Mouse (Mus musculus): Measurements from ENCODE around the gene Actl10. TPM values are rescaled to one million over a fixed set of nuclear protein-coding genes. Genes with fewer than 3 reads are reported as not detected.

Gene Actl10
- total RNA-seq (2017), result not detected in 3 replicates

DNA sequence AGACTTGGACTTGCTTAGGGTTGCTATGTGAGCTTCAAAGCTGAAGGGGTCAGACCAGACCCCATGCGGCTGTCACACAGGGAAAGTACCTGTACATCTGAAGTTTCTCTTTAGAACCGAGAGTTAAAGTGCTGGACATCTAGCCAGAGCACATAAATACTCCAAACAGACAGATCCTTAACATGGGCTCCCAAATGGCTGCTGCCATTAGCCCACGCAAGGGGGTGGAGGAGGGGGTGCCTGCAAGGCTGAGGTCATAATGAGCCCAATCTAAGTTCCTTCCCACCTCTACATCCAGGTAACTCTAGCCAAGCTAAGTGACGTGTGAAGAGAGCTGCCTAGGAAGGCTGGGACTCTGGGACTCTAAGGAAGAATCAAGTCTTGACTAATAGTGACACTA is at the start of gene Actl10:
TSS of gene Actl10 (plus strand) at position 301 of the 400 bp plus-strand sequence.
- no peak for ATAC-seq (replicated peaks; ENCODE audit: insufficient number of reproducible peaks, low FRiP score, low TSS enrichment, poor library complexity, severe bottlenecking)

DNA sequence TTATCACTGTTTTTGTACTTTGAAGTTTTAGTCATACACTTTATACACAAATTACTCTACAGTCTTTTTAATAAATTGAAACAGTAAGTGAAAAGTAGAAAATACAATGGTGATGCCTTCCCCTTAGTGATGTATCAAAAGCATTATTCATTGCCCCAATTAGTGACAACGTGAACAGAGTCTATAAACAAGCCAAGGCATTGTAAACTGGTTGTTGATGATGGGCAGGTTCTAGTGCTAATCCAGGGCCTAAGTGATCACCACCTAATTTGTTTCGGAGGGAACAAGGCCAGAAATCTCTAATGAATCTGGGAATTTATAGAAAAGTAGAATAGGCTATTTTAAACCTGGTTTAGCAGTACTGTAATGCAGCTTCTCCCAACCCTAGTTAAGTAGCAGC is 44.5 kb upstream of the Actl10 start:
- no peak for ATAC-seq (replicated peaks; ENCODE audit: insufficient number of reproducible peaks, low FRiP score, low TSS enrichment, poor library complexity, severe bottlenecking)

- no peak for ATAC-seq (replicated peaks; ENCODE audit: insufficient number of reproducible peaks, low FRiP score, low TSS enrichment, poor library complexity, severe bottlenecking)
Measured at GRCm38 (mm10) chr2:154507566-154508283, 43.9 kb upstream of the Actl10 start.

- ATAC-seq (replicated peaks; ENCODE audit: insufficient number of reproducible peaks, low FRiP score, low TSS enrichment, poor library complexity, severe bottlenecking), result no peak
Measured at GRCm38 (mm10) chr2:154508450-154508849, 43.1 kb upstream of the Actl10 start.

DNA sequence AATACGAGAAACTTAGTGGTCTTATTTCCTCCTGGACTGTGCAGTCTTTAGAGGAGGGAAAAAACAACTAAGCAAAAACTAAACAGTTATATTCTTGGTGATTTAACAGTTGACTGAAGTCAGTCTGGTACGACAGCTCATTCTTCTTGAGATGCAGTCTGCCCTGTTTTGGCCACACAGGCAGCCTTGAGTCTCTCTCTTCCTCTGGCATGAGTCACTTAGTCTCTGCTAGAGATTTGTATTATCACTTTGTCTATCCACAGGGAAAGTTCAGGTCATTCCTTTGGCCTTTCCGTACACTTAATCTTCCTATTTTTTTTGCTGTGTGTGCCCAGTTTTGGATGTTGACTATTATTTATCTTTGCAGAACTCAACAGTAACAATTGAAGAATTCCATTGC is 41.4 kb upstream of the Actl10 start:
- no peak for ATAC-seq (replicated peaks; ENCODE audit: insufficient number of reproducible peaks, low FRiP score, low TSS enrichment, poor library complexity, severe bottlenecking)

- ATAC-seq (replicated peaks; ENCODE audit: insufficient number of reproducible peaks, low FRiP score, low TSS enrichment, poor library complexity, severe bottlenecking), result no peak
Measured at GRCm38 (mm10) chr2:154516944-154517343, 34.6 kb upstream of the Actl10 start.

DNA sequence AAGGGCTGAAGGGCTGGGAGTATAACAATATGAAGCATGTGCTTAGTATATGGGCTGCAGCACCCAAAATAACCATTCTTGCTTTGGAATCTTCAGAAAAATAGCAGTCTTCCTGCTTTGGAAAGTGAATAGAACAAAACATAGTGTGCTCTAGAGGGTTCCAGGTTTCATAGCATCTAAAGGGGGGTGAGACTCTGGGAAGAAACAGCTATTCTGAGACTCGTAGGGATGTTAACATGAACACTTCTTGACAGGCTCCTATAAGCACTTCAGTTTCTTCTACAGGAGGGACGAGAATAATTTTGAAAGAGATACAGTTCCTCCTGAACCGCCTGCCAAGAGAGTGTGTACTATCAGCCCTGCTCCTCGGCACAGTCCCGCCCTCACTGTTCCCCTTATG is 34.2 kb upstream of the Actl10 start:
- ATAC-seq (replicated peaks; ENCODE audit: insufficient number of reproducible peaks, low FRiP score, low TSS enrichment, poor library complexity, severe bottlenecking), result no peak

DNA sequence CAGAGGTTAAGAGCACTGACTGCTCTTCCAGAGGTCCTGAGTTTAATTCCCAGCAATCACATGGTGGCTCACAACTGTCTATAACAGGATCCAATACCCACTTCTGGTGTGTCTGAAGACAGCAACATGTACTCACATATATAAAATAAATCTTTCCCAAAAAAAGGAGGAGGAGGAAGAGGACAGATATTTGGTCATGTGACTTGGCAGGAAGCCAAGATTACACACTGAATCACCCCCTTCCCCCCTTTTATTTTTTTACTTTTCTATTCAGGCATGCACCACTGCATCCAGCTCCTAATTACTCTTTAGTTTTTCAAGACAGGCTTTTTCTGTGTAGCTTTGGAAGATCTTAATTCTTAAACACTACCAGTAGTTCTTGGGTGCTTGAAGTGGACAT is 30.1 kb upstream of the Actl10 start:
- ATAC-seq (replicated peaks; ENCODE audit: insufficient number of reproducible peaks, low FRiP score, low TSS enrichment, poor library complexity, severe bottlenecking), result no peak

DNA sequence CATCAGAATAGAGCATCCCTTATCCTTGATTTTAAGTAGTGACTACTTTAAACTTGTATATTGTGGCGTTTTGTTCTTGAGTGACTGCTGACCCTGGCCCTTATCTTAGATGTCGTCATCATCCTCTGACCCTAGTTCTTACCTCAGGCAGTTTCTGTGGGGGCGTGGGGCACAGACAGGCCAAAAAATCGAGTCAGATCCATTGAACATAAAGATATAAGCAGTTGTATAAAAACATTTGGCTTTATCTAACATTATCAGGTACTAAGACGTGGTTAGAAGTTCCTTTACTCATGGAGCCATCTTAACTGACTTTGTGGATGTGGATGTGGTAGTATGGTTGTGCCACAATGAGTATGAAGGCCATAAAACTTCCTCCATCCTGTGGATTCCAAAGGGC is 29.2 kb upstream of the Actl10 start:
- ATAC-seq (replicated peaks; ENCODE audit: insufficient number of reproducible peaks, low FRiP score, low TSS enrichment, poor library complexity, severe bottlenecking), result no peak

DNA sequence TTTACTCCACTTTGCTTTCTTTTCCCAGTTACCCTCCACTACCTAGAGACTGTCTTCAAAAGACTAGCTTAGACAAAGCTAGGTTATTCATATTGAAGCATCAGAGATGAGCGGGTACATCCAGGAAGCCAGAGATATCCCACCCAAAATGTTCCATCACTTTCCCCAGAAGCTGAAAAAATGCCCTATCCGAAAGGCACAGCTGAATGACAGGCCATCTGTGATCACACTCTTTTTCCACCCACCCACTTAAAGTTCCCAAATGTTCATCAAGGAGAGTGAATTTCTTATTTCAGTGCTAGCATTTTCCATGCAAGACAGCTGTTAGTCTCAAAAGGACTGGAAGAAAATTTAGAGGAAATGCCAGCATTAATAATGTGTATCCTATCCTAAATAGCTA is 26.3 kb upstream of the Actl10 start:
- no peak for ATAC-seq (replicated peaks; ENCODE audit: insufficient number of reproducible peaks, low FRiP score, low TSS enrichment, poor library complexity, severe bottlenecking)

- no peak for ATAC-seq (replicated peaks; ENCODE audit: insufficient number of reproducible peaks, low FRiP score, low TSS enrichment, poor library complexity, severe bottlenecking)
Measured at GRCm38 (mm10) chr2:154526531-154526930, 25.0 kb upstream of the Actl10 start.

- no peak for ATAC-seq (replicated peaks; ENCODE audit: insufficient number of reproducible peaks, low FRiP score, low TSS enrichment, poor library complexity, severe bottlenecking)
Measured at GRCm38 (mm10) chr2:154532888-154533287, 18.7 kb upstream of the Actl10 start.

- ATAC-seq (replicated peaks; ENCODE audit: insufficient number of reproducible peaks, low FRiP score, low TSS enrichment, poor library complexity, severe bottlenecking), result no peak
Measured at GRCm38 (mm10) chr2:154534704-154535270, 16.8 kb upstream of the Actl10 start.

DNA sequence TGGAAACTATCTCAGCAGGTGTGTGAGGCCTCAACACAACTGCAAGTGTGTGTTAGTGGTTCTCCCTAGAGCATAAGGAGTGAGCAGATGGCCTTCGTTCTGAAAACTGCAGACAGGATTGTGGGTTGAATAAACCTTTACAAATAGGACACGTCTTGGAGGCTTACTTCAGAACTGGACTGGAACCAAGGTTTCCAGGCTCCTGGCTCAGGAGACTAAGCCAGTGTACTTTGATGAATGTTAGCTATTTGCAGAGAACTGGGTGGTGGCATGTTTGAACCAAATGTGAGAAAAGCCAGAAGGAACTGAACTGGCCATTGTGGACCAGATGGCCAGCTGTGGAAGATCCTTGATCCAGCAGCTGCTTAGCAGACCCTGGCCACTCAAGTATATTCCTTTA is 13.3 kb upstream of the Actl10 start:
- ATAC-seq (replicated peaks; ENCODE audit: insufficient number of reproducible peaks, low FRiP score, low TSS enrichment, poor library complexity, severe bottlenecking), result no peak

- no peak for ATAC-seq (replicated peaks; ENCODE audit: insufficient number of reproducible peaks, low FRiP score, low TSS enrichment, poor library complexity, severe bottlenecking)
Measured at GRCm38 (mm10) chr2:154538710-154539109, 12.9 kb upstream of the Actl10 start.

DNA sequence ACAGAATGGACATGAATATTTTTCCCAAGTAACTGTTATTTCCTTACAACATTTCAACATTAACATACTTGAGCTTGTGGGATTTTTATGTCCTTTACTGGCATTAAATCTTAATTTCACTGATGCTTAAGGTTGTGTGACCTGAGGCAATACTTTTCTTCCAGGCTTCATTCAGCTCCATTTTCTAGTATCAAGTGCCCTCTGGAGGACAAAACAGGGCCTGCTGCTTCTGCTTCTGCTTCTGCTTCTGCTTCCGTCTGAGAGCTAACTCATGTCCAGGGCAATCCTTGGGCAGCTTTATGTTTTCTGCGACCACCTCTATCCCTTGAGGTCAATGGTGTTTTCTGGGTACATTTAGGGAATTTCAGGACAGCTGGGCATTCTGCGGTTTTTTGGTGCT is 11.9 kb upstream of the Actl10 start:
- ATAC-seq (replicated peaks; ENCODE audit: insufficient number of reproducible peaks, low FRiP score, low TSS enrichment, poor library complexity, severe bottlenecking), result 0 out of 2 replicates have a peak, but pooled peaks have one; percentile 24

- no peak for ATAC-seq (replicated peaks; ENCODE audit: insufficient number of reproducible peaks, low FRiP score, low TSS enrichment, poor library complexity, severe bottlenecking)
Measured at GRCm38 (mm10) chr2:154541630-154542029, 9.9 kb upstream of the Actl10 start.

- ATAC-seq (replicated peaks; ENCODE audit: insufficient number of reproducible peaks, low FRiP score, low TSS enrichment, poor library complexity, severe bottlenecking), result no peak
Measured at GRCm38 (mm10) chr2:154543567-154544347, 7.8 kb upstream of the Actl10 start.

- ATAC-seq (replicated peaks; ENCODE audit: insufficient number of reproducible peaks, low FRiP score, low TSS enrichment, poor library complexity, severe bottlenecking), result no peak
Measured at GRCm38 (mm10) chr2:154546711-154547110, 4.9 kb upstream of the Actl10 start, which contains the start of gene 1700003F12Rik. 1700003F12Rik (plus strand) TSS chr2:154547085.

DNA sequence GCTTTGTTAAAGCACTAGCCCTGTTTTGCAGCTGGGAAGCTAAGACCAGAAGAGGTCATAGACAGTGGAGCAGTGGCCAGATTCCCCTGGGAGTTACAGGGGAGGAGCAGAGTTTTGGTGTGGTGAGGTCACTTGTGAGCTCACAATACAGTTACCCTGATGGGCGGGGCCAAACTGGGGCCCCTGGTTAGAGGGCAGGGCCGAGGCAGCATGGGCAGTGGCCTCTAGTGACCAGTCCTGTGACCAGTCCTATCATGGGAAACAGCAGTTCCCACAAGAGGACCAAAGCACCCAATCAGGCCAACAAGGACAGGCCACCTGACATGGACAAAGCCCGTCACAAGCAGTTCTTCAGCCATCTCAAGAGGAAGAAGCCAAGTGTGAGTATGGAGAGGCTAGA is 2.9 kb upstream of the Actl10 start:
- ATAC-seq (replicated peaks; ENCODE audit: insufficient number of reproducible peaks, low FRiP score, low TSS enrichment, poor library complexity, severe bottlenecking), result no peak
